Mouse (Mus musculus) kidney, adult 2 months (tissue): ENCODE data around the gene Tmem37. TPM values are rescaled to one million over a fixed set of nuclear protein-coding genes. Genes with fewer than 3 reads are reported as not detected.

Source experiments
- DNase-seq: peaks from one replicate; pipeline ENCODE4 v3.0.0; 2021
- H3K27ac ChIP-seq: fragments of 200-500 bp; 2 replicates; pipeline ENCODE4 v1.5.1; 2012; ENCODE audit warnings: low read depth, low read length, control low read depth, inconsistent platforms; ENCODE audit not compliant: insufficient read depth
- H3K27me3 ChIP-seq: fragments of 200-500 bp; replicated peaks from 2 replicates; pipeline ENCODE4 v1.6.1; 2012; ENCODE audit warnings: mild to moderate bottlenecking, moderate library complexity, low read length, inconsistent platforms; ENCODE audit not compliant: control insufficient read depth, insufficient read depth
- H3K36me3 ChIP-seq: fragments of 200-500 bp; 2 replicates; pipeline ENCODE4 v1.6.1; 2012; ENCODE audit warnings: mild to moderate bottlenecking, moderate library complexity, low read length, inconsistent platforms; ENCODE audit not compliant: control insufficient read depth, insufficient read depth
- H3K4me1 ChIP-seq: fragments of 200-500 bp; 2 replicates; pipeline ENCODE4 v1.6.1; 2011; ENCODE audit warnings: low read length; ENCODE audit not compliant: control insufficient read depth, insufficient read depth
- H3K4me3 ChIP-seq: fragments of 200-500 bp; 2 replicates; pipeline ENCODE4 v1.5.1; 2011; ENCODE audit warnings: mild to moderate bottlenecking, low read depth, low read length, control low read depth; ENCODE audit not compliant: insufficient read depth
- CTCF ChIP-seq: fragments of 200-500 bp; conservative IDR thresholded peaks from 2 replicates; pipeline ENCODE4 v1.5.1; 2011; ENCODE audit warnings: low read depth, mild to moderate bottlenecking, control low read depth, low read length, moderate library complexity, mixed read lengths; ENCODE audit not compliant: insufficient read depth, insufficient read length
- POLR2A ChIP-seq: fragments of 200-500 bp; IDR thresholded peaks from one replicate; pipeline ENCODE4 v1.6.1; 2011; ENCODE audit warnings: low read depth, low read length, control low read depth
- WGBS: fragments of 180-500 bp; shearing (Covaris S2); methylation state at CpG from one replicate; pipeline ENCODE4 v1.1.7; 2018; 5-methylcytosine and 5-hydroxymethylcytosine counted together
- polyA plus RNA-seq: library from polyadenylated mRNA; depleted of rRNA; stranded (reverse); fragments of >200 nt; gene quantifications from 2 replicates; pipeline ENCODE4 v1.2.3, GENCODE M21; 2012

Gene Tmem37
- polyA plus RNA-seq, 1 experiment = 232 TPM

DNA sequence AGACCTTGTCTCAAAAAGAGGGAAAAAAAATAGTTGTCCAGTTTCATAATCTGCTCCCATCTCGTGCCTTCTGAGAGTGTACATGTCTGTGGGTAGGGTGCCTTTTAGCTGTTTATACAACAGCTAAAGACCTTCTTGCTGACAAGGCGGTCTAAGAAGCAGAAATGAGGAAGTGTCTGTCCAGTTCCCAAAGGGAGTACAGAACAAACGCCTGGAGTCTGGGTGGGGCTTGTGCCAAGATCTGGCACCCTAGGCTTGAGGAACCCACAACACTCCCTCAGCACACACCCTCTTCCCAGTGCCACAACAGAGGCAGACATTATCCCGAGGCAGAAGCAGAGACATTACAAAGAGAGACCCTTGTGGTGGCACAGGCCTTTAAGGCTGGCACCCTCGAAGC lies 1.6 kb upstream of the Tmem37 start:
- peak overlapping the region; percentile 40 for H3K27ac ChIP-seq
- H3K4me3 ChIP-seq = no peak overlapping the region
- no peak for DNase-seq
- H3K4me1 ChIP-seq = peaks cover 28% of the 10 kb centered on the region
- WGBS = 61% methylated on average over 5 of the region's 5 CpGs
- no peaks in the 10 kb centered on the region for H3K36me3 ChIP-seq
- H3K27me3 ChIP-seq = no peaks in the 10 kb centered on the region
- TF ChIP-seq POLR2A = no peak

DNA sequence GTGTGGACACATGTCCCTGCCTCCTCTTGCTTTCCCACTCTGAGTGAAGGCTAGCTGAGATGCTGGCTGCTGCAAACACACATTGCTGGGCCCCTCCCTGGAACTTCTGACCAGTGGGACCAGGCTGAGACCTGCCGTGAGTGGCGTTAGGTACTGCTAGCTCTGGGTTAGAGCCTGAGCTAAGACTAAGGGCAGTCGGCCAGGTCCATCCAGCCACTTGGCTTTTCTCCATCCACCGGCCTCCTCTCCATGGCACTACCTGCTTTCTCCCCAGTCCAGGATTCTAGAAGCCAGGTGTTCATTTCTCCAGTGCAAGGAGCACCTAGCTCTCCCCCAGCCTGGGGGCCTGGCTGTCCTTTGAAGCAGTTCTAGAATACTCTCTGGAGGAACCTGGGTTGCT lies 1.1 kb upstream of the Tmem37 start:
- TF ChIP-seq CTCF = no peak
- no peak for TF ChIP-seq POLR2A
- DNase-seq = peak; percentile 78
- no peaks in the 10 kb centered on the region for H3K36me3 ChIP-seq
- H3K4me1 ChIP-seq = peaks cover 28% of the 10 kb centered on the region
- 19% methylated on average over 4 of the region's 4 CpGs for WGBS
- no peaks in the 10 kb centered on the region for H3K27me3 ChIP-seq
- H3K4me3 ChIP-seq = no peak overlapping the region
- H3K27ac ChIP-seq = peak overlapping the region; percentile 40

GRCm38 (mm10) chr1:120074307-120074702 lies 431 bp upstream of the Tmem37 start:
- no peak overlapping the region; the same call in 1 of the 2 replicates for H3K4me3 ChIP-seq
- peaks cover 30% of the 10 kb centered on the region for H3K4me1 ChIP-seq
- no peak for DNase-seq
- no peak for TF ChIP-seq POLR2A
- no peak for TF ChIP-seq CTCF
- no peaks in the 10 kb centered on the region for H3K36me3 ChIP-seq
- 36% methylated on average over 4 of the region's 4 CpGs for WGBS
- H3K27me3 ChIP-seq = no peaks in the 10 kb centered on the region
- H3K27ac ChIP-seq = peak overlapping the region; percentile 81

- Histone ChIP-seq H3K4me1 (peaks cover 34% of the 10 kb centered on the region), H3K4me3 (peak overlapping the region; percentile 54), H3K36me3 (no peaks in the 10 kb centered on the region), H3K27me3 (no peaks in the 10 kb centered on the region), H3K27ac (peak overlapping the region; percentile 30; the same call in 1 of the 2 replicates)
- 3% methylated on average over 16 of the region's 16 CpGs for WGBS
- TF ChIP-seq POLR2A = no peak
- no peak for TF ChIP-seq CTCF
- DNase-seq = peak; percentile 97
These were observed 974 bp downstream of the Tmem37 start for GRCm38 (mm10) chr1:120072900-120073299.

DNA sequence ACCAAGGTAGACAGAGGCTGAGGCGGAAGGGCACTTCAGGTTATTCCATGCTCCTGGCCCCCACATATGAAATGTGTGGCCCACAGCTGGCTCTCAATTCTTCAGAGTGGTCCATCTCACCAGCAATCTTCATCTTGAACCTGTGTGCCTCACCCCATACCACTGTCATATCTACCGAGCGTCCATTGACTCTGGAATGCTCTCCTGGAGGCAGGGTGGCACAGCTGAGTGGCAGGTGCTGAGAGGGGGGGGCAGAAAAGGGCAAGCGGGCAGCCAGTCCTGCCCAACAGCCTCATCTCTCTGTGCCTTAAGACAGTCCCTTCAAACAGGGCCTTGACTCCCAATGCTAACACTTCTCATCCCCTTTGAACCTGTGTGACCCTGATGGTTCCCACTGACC lies 2.7 kb downstream of the Tmem37 start:
- H3K27ac ChIP-seq = no peak overlapping the region
- WGBS = 72% methylated on average over 4 of the region's 4 CpGs
- DNase-seq = no peak
- TF ChIP-seq CTCF = no peak
- no peak for TF ChIP-seq POLR2A
- no peak overlapping the region for H3K4me3 ChIP-seq
- no peaks in the 10 kb centered on the region for H3K27me3 ChIP-seq
- peaks cover 36% of the 10 kb centered on the region for H3K4me1 ChIP-seq
- no peaks in the 10 kb centered on the region for H3K36me3 ChIP-seq

- H3K27me3 ChIP-seq = no peaks in the 10 kb centered on the region
- DNase-seq = peak; percentile 71
- no peak overlapping the region for H3K4me3 ChIP-seq
- TF ChIP-seq POLR2A (no peak), CTCF (no peak)
- 57% methylated on average over 6 of the region's 6 CpGs for WGBS
- no peaks in the 10 kb centered on the region for H3K36me3 ChIP-seq
- no peak overlapping the region for H3K27ac ChIP-seq
- peaks cover 43% of the 10 kb centered on the region for H3K4me1 ChIP-seq
These were observed 3.7 kb downstream of the Tmem37 start for GRCm38 (mm10) chr1:120070168-120070567.

- Histone ChIP-seq H3K4me1 (peaks cover 37% of the 10 kb centered on the region), H3K27me3 (no peaks in the 10 kb centered on the region), H3K36me3 (no peaks in the 10 kb centered on the region), H3K4me3 (no peak overlapping the region), H3K27ac (no peak overlapping the region)
- 88% methylated on average over 5 of the region's 5 CpGs for WGBS
- TF ChIP-seq POLR2A (no peak), CTCF (no peak)
- no peak for DNase-seq
These were observed 4.8 kb downstream of the Tmem37 start for GRCm38 (mm10) chr1:120069120-120069519.

DNA sequence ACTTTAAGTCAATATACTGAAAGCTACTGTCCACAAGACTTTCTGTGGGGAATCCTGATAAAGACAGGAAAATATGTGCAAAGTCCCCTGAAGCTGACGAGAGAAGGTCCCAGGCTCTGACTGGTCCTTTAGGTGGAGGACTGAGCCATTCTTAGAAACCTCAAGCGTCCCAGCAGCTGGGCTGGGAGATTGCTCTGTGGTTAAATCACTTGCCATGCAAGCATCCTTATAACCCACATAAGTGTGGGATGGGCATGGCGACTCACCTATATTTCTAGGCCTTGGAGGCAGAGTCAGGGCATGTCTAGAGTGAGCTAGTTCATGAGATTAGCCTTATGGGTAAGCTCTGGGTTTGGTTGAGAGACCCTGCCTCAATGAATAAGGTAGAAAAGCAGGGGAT lies 7.2 kb downstream of the Tmem37 start:
- Histone ChIP-seq H3K27ac (no peak overlapping the region), H3K36me3 (no peaks in the 10 kb centered on the region), H3K27me3 (no peaks in the 10 kb centered on the region), H3K4me3 (no peak overlapping the region), H3K4me1 (peaks cover 28% of the 10 kb centered on the region)
- DNase-seq = no peak
- TF ChIP-seq CTCF = no peak
- no peak for TF ChIP-seq POLR2A
- 72% methylated on average over 3 of the region's 3 CpGs for WGBS
